Mouse (Mus musculus): Measurements from ENCODE around the gene Gm16223.

The Gm16223 gene

DNA sequence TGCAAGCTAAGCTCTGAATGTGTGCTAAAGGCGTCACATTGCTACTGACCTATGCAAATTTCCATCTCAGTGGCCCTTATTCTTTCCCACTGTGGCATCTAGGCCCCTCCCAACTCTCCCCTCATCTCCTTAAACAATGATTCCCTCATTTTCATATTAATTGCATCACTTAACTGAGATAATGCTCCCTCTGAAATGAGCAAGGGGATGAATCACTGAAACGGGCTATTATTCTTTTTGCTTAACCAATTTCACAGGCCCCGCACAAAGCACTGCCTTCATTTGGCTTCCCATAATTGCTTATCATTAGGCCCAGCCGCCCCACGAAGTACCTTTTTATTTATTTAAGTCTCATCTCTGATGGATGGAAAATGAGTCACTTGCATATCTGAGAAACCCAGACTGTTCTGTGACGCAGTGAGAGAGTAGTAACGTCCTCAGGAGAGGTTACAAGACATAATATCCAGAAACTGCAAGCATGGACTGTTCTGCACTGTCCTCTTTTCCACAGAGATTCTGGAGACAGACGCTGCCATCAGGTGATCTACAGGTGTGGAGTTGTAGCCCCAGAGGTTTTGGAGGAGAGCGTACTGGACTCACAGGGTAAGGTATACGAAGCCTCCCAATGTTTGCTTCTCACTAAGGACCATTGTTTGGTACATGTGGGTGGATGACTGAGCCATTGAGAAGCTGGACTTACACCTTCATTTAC lies at the start of gene Gm16223:
Gene Gm16223, plus strand, starts transcription at position 485 of the 712 bp plus-strand sequence.
- no peak for DNase-seq

- DNase-seq, result no peak
These were observed 45.7 kb upstream of the Gm16223 start for GRCm38 (mm10) chr5:42022029-42022428.

DNA sequence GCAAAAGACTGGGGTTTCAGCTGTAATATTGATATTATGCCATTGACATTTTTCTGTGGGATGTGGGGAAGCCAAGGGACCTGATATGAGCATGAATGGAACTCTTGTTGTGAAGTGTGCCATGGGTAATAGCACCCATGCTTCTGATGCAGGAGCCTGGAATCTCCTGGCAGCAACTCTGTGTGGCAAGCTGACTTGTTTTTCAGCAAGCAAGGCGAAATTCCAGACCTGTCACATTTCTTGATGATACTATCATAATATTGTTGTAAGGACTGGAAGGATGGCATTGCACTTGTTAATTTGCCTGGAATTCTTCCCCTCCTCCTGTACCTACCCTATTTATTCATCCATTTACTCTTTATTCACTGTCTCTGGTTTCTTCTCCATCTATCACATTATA lies 44.2 kb upstream of the Gm16223 start:
- no peak for DNase-seq

GRCm38 (mm10) chr5:42036388-42037082 lies 31.2 kb upstream of the Gm16223 start:
- no peak for DNase-seq

GRCm38 (mm10) chr5:42054636-42055035 lies 13.1 kb upstream of the Gm16223 start:
- DNase-seq, result no peak

- no peak for DNase-seq
These were observed 12.6 kb upstream of the Gm16223 start for GRCm38 (mm10) chr5:42055151-42055550.

- DNase-seq, result no peak
These were observed 2.7 kb upstream of the Gm16223 start for GRCm38 (mm10) chr5:42065090-42065489.

DNA sequence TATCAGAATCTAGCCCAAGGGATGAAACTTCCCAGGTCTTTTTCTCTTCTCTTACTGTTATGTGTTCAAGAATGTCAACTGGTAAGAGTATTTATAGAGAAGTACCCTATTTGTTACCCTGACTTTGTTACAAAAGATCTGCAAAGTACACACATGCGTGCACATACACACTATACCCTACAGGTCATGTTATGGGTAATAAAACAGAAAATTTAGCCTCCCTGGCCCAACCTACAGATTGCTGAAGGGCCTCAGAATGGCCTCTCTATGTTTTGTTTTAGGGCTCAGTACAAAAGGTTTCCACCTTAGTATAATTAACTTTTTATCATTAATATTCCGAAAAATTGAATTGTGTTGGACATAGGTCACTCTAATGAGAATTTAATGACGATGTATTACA lies 685 bp upstream of the Gm16223 start:
- DNase-seq, result no peak

- no peak for DNase-seq
These were observed 424 bp downstream of the Gm16223 start for GRCm38 (mm10) chr5:42068188-42068579.

DNA sequence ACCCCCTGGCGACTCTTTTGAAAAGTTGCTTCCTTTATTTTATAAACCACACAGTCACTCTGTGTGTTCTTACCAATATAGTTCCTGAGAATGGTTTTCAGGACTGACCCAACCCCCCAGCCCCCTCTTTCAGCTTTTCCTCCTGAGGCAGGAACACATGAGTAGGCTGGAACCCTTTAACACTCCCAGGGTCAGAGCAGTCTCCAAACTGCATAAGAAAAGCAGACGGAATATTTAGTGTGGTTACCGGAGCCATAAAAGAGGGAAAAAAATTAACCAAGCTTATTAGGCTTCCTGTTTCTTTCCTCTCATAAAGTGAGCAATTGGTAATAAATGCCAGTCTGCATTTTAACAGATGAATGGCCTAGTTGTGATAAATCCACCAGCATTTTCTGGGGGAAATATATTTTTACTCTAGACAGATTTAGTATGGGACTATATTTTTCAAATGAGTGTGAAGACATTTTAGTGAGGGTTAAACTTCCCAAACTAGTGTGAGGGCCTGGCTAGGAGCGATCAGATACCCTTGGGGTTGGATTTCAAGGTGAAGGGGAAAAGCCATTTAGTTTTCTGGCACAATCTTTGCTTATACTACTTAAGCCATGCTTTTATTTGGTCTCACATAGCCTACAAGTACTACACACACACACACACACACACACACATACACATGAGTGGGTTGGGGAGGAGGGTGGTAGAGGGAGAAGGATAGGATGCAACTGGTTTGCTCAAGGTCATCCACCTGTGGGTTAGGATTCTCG lies 49.0 kb downstream of the Gm16223 start:
- peak; percentile 42 to 75 for DNase-seq

- no peak for DNase-seq
These were observed 57.8 kb downstream of the Gm16223 start for GRCm38 (mm10) chr5:42125562-42125961.

- DNase-seq, result no peak
These were observed 87.9 kb downstream of the Gm16223 start for GRCm38 (mm10) chr5:42155626-42156025.

GRCm38 (mm10) chr5:42164731-42165130 lies 97.0 kb downstream of the Gm16223 start:
- DNase-seq, result no peak

- DNase-seq, result no peak
These were observed 98.6 kb downstream of the Gm16223 start for GRCm38 (mm10) chr5:42166311-42166710.

DNA sequence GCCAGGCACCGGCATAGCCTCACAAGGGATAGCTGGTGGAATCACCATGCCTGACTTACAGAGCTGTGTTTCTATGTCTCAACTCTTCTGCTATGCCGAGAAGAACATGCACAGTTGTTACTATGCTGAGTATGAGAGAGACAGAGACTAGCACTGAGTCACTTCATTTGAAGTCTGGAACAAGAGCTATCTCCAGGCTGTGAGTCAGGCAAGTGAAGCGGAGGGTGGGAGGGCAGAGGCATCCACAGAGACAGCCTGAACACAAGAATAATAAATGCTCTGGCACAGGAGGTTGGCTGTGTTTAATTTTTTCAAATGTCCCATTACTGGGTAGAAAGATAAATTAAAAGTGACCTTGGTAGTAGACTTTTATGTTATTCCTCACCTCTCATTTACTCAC lies 100.3 kb downstream of the Gm16223 start:
- DNase-seq, result no peak

DNA sequence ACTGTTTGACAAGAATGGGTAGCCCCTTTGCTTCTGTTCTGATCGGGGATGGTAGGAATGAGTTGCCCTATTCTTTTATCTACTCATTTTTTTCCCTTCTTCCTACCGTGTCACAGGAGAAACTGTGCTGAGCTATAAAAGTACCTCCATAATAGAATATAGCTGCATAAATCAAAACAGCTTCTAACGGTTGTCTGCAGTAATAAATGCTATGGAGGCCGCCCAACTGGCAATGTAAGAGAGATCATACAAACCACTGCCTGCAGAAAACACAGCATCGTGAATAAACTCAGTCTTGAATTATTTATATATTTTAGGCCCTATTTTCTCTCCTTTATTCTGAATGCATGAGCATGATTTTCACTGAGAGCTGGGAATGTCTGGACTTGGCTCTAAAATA lies 101.0 kb downstream of the Gm16223 start:
- no peak for DNase-seq

- no peak for DNase-seq
These were observed 106.3 kb downstream of the Gm16223 start for GRCm38 (mm10) chr5:42174109-42174508.

DNA sequence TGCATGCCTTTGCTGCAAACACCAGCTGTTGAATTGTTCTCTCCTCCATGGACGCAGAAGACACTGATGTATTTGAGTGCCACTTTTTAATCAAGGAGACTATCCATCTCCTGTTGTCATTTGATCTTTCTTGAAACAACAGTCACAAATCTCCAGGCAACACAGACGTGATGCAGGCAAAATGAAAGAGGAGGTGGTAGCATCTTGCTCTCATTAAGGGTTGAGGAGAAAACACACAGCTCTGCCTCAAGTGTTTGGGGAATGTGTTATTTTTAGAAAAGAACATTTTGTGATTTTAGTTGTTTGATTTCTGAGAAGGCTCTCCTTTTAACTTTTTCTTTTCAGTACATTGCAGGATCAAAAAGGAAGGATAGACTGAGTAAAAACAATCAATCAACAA lies 107.7 kb downstream of the Gm16223 start:
- no peak for DNase-seq

GRCm38 (mm10) chr5:42198493-42198892 lies 130.7 kb downstream of the Gm16223 start:
- no peak for DNase-seq

DNA sequence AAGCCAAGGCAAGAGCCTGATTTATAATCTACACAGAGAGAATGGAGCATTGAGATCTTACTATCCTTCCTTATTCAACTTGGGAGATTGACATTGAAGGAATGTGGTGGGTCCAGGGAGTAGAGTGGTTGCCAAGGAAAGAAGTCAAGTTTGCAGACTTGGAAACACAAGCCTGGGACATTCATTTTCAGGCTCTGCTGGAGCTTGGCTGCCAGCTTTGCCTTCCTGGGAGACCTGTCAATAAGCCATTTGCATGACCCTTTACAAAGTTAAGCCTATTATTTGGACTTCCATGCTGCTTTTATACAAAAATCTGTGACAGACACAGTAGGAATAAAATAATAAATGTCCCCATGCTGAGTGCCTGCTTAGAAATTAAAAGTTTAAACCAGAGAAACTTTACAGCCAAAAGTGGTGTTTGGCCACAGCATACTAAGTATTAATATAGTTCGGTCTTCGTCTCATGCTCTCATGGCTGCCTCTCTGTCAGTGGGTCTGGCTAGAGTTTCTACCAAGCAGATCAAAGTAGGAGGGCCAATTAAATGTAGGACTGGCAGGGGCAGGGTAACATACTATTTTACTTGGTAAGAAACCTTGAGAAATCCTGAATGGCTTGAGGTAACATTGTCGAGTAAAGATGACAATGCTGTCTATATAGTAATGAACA lies 139.8 kb downstream of the Gm16223 start:
- no peak for DNase-seq

DNA sequence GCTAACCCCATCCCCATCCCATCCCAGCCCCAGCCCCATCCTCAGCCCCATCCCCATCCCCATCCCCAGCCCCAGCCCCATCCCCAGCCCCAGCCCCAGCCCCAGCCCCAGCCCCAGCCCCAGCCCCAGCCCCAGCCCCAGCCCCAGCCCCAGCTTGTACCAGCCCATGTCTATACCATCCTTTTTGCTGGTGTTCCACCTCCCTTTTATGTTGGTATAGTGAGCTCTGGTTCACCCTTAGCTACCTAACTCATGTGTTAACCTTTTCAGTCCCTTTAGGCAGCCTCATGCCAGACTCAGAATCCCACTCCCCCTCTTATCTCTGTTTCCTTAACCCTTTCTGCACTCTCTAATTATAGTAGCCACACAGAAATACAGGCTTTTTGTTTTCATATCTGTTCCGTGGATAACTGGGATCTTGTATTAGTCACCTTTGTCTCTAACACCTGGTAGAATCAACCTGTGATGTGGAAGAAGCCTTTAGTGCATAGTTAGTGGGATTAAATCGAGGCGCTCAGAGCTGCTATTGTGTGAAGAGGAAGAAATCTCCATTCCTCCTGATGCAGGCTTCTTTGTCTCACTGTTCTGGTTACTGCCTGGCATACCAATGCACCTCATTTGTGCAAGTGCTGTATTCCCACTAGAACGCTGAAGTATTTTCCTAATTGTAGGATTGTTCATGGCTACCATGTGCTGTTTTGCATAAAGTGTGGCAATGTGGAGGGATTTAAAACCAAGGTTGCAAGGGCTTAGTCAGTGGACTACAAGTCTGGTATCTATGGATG lies 144.0 kb downstream of the Gm16223 start:
- no peak for DNase-seq

DNA sequence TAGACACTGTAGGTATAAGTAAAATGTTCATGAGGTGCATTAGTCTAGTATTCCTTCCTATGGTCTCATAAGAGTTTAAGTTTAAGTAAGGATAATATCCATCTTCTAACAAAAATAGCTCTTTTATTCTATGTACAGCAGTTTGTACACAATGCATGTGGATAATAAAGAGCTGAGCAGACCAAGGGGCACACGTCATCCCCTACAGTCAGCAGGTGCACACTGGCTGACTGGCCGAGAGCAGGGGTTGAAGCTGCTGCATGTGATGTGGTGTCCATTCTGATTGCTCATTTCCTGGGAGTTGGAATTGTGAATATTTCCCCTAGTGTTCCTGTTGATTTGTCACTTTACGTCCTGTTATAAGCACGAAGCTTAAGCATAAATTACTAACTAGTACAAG lies 144.6 kb downstream of the Gm16223 start:
- DNase-seq, result no peak

All from kidney, adult 8-10 months (tissue).